Mouse (Mus musculus) cerebellum, adult 8-10 months (tissue): ENCODE measurements at regions not wholly inside any gene's neighbourhood (a gene's known extent, or its start where the extent isn't known, plus 50 kb on each side); places are given as distances from the start of the nearest gene placed in this dataset.

Experiments used
- DNase-seq: peaks from one replicate; pipeline ENCODE4 v3.0.0; 2022

- DNase-seq: no peak
Observed at GRCm38 (mm10) chr17:88349825-88350460, 90.6 kb upstream of the Foxn2 start.

- no peak for DNase-seq
Observed at GRCm38 (mm10) chr17:88350986-88351385, 89.5 kb upstream of the Foxn2 start.

- no peak for DNase-seq
Observed at GRCm38 (mm10) chr17:88352960-88353359, 87.6 kb upstream of the Foxn2 start.

- DNase-seq: no peak
Observed at GRCm38 (mm10) chr17:88361161-88361560, 79.3 kb upstream of the Foxn2 start.

GRCm38 (mm10) chr17:88362404-88362803 is 78.1 kb upstream of the Foxn2 start:
- no peak for DNase-seq

- DNase-seq: no peak
Observed at GRCm38 (mm10) chr17:88367876-88368275, 72.6 kb upstream of the Foxn2 start.

- no peak for DNase-seq
Observed at GRCm38 (mm10) chr17:88369971-88370370, 70.5 kb upstream of the Foxn2 start.

- peak; percentile 43 for DNase-seq
Observed at GRCm38 (mm10) chr17:88370676-88371075, 69.8 kb upstream of the Foxn2 start.

- peak; percentile 10 for DNase-seq
Observed at GRCm38 (mm10) chr17:88378505-88378904, 62.0 kb upstream of the Foxn2 start.

GRCm38 (mm10) chr17:88379389-88379788 is 61.1 kb upstream of the Foxn2 start:
- DNase-seq: no peak

- DNase-seq: no peak
Observed at GRCm38 (mm10) chr17:88381106-88381505, 59.4 kb upstream of the Foxn2 start.

GRCm38 (mm10) chr17:88383447-88383846 is 57.1 kb upstream of the Foxn2 start:
- DNase-seq: no peak

GRCm38 (mm10) chr17:88388441-88388951 is 52.0 kb upstream of the Foxn2 start:
- DNase-seq: peak; percentile 88

- DNase-seq: no peak
Observed at GRCm38 (mm10) chr17:88389668-88390461, 50.6 kb upstream of the Foxn2 start.
